Mouse (Mus musculus) CD4-positive, CD25-positive, alpha-beta regulatory T cell, adult 2 months (primary cell): ENCODE data around the gene Rfx1.

Experiments
- DNase-seq: peaks from one replicate; pipeline ENCODE4 v3.0.0-alpha.2; 2012; ENCODE audit warnings: low read depth, low spot score

Rfx1 gene

GRCm38 (mm10) chr8:84089277-84089676 is 22.6 kb downstream of the Rfx1 start:
- DNase-seq, result no peak

DNA sequence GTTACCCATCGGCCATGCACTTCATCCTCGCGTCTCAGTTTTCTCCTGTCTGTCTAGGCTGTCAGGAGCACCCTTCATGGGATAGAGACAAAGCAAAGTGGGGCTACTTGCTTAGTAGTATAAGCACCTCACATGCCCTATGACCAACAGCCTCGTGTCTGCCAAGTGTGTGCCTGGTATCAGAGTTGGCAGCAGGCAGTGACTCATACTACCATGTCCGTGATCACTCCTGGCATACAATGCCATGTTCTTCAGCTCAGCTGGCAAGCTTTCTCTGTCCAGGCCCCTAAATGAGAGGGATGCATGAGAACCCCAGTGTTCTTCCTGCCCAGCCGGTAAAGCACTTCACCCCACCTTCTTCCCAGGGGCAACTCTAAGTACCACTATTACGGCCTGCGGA is 24.0 kb downstream of the Rfx1 start:
- DNase-seq, result no peak

DNA sequence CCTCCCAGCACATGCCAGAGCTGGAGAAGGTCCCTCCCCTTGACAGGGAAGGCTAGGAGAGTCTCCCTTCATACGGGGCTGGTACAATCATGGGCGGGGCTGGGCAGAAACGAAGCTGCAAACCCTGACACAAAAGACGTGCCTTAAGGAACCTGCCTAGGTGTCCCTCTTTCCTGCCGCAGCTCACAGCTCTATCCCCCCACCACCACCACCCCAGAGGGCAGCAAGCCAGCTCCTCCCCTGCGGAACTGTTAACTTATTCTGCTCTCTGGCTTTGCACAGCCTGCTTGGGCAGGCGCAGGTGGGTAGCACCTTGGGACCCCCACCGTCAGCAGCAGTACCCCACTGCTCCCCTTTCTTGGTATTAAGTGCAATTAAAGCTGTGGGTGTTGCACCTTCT is 29.4 kb downstream of the Rfx1 start:
- no peak for DNase-seq

DNA sequence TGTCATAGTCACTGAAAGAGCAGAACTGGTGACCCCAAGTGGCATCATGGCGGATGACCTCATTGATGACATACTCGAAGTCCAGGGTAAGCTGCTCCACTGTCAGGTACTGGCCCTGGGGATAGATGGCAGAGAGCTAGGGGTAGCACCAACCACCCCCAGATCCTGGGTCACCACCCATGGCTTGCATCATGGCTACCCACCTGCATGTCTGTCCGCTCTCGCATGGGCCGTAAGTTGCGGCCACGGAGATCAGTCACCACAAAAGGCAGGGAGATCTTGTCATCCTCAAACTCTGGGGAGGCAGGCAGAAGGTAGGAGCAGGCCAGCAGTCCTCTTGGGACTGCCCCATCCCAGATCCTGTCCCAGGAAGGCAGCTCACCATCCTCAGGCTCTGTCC is 31.7 kb downstream of the Rfx1 start:
- no peak for DNase-seq

DNA sequence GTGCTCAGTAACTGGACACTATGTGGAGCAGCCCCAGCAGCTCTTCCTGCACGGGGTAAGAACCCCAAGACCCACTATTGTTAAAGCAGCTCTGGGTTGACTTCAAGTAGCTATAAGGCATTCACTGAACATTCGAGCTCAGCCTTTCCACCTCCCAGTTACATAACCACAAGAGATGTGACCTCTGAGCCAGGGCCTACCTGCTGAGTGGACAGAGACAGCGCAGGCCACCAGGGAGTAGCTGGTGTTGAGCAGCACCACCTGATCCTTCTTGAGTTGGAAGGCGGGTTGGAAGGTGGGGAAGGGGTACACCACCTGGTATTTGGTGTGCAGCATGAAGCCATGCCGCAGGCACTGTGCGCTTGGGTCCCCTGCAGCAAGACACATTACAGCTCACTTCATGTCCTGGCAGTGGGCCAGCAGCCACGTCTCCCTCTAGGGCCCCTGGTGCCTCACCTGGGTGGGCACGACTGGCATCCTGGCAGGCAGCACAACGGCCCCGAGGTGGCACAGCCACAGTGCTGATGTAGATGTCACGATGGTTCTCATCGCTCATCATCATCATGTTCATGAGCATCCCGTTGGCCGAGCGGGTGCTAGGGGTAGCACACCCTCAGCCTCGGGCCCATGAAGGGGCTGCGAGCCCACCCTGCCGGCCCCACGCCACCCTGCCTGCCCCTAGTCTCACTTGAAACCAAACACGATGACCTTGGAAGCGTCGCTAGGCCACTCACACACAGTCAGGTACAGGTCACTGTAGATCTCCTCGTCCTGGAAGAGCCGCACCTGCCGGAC is 35.0 kb downstream of the Rfx1 start:
- no peak for DNase-seq

DNA sequence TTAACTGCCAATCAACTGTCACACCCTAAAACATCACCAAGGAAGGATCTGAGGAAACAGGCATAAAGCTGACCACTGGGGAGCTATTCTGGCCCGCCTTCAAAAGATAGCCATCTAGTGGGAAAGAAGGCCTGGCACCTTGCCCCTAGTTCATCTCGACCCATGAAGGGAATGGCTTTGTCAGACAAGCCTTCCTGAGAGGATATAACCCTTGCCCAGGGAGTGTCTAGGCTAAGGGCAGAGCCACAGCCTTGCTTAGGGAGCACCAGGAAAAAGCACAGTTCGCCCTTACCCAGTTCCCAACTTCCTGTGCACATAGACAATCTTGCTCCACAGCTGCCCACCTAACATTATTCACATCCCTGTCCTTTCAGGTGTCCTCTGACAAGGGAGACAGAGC is 37.0 kb downstream of the Rfx1 start:
- DNase-seq, result no peak

DNA sequence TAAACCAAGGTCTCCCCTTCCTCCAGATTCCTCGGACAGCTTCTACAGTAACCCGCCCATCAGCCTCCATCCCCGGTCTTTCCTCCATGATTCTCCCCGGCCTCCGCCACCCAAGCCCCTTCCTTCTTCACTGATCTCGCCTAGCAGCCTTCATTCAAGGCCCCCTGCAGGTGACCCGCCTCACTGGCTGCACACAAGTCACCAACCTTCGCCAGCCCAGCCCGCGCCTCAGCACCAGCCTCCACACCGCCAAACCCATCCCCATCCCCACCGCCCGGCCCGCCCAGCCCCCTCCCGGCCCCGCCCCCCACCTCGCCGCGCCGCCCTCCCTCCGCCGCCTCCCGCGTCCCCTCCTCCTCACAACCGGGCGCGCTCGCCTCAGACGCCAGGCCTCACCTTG is 37.6 kb downstream of the Rfx1 start:
- peak; percentile 88 for DNase-seq

DNA sequence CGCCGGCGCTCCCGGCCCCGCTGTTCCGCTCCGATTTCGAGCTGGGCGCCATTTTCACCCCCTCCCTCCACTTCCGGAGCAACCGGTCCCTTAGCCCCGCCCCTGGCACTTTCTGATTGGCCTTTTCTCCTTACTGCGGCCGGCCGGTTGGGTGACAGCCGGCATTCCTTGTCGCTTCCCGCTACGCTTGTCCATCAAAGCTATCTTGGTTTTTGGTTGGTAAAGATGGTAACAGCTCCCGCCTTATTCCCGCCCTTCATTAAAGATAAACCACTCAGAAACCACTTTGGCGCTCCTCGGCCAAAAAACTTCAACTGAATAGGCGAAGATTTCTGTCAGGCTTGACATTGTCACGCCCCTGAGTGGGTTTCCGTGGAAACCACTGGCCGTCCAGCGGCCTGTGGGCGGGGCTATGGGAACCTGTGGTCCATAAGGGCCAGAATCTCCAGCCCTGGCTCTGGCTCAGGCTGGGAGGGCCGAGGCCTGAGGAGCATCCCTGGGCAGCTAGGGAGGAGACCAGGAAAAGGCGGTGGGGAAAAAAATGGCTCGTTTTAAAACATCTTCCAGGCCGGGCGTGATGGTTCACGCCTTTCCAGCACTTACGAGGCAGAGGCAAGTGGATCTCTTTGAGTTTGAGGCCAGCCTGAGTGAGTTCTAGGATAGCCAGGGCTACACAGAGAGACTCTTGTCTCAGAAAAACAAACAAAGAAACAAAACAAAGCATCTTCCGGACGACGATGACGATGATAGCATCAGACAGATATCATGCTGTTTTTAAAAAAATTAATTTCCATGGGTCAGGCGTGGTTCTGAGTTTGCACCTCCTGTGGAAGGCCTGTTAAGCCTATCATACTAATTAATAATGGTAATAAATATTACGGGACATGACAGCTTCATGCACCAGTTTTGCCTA is 38.3 kb downstream of the Rfx1 start, which contains the start of gene Dcaf15:
TSS of gene Dcaf15 (minus strand) at position 72 of the 913 bp plus-strand sequence.
- peak; percentile 98 for DNase-seq

DNA sequence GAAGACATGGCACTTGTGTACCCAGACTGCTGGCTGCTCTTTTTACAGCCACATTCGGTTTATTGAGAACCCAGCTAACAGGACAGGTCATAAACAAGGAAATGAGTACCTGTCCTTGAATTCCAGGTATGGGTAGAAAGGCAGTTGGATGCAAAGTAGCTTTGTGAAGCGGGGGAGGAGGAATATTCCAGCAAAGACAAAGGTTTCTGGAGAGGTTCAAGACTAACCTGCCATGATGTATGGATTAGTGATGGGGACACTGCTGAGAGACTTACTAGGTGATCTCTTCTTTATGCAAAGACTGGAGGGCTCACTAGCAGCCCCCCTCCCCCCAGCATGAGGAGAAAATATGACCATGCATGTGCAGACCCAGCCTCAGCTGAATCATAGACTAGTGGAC is 39.0 kb downstream of the Rfx1 start:
- peak; percentile 32 for DNase-seq

DNA sequence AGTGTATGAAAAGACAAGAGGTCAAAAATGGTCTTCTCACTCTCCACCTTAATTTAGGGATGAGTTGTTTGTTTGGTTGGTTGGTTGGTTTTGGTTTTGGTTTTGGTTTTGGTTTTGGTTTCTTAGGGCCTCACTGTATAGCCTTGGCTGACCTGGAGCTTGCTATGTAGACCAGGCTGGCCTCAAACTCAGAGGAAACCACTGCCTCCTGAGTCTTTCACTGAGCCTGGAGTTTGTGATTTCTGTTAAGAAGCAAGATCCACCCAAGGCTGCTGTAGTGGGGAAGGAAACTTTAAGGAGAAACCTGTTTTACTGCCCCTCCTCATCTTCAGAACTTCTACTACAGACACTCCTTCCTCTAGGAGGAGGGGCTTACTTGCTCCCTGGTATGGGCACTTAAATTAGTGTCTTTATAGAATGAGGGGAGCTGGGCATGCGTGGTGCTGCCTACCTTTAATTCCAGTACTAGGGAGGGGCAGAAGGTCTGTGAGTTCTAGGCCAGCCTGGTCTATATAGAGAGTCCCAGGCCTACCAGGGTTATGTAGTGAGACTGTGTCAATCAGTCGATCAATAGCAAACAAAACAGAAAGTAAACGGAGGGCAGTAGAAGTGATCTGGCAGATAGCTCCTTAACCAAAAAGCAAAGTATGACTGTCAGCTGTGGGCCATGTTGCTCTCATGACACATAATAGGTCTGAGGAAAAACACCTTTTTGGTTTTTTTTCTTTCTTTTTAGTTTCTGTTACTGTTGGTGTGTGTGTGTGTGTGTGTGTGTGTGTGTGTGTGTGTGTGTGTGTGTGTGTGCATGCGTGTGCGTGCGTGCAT is 39.8 kb downstream of the Rfx1 start:
- DNase-seq, result peak; percentile 57

DNA sequence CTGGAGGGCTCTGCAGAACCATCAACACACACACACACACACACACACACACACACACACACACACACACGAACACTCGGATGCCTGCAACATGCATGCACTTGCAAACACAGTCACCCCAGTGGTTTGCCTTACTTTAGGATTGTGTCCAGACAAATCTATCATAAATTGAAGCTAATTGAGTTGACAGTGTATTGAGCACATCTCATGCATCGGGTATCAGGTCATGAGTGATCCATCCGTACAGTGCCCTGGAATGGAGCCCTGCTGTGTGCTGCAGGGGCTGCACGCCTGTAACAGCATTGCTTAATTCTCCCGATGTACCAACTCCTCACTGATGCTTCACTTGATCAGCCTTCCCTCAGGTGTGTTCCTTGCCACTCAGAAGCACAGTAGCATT is 49.0 kb downstream of the Rfx1 start:
- no peak for DNase-seq

DNA sequence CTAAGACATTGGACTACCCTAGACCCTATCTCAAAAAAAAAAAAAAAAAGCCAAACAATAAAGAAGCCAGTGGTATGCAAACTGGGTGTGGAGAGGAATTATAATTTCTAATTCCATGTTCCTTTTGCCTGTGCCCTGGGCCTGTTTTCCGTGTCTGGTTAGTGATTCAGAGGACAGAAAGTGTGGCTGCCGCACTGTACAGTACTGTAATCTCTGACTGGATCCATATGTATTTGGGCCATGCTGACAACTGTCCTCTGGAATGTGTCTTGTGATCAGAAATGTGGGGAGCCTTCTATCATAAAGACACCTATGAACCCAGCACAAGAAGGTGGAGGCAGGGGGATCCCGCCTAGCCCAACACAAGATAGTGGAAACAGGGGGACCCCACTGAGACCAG is 55.5 kb downstream of the Rfx1 start:
- DNase-seq, result no peak

DNA sequence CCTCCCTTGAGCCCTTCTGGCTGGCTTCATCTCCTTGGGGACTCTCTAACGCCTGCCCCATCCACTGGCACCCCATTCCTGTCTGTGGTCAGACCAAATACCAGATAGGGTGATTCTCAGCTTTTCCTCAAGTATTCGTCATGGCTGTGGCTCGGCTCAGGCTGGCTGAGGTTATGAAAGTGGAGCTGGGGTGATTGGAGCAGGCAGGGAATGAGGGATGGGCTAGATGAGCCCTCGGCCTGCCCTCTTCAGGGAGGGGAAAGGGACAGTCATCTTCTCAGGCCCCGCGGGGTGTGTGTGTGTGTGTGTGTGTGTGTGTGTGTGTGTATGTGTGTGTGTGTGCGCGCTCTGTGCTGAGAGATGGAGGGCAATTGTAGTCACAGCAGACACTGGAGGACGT is 59.0 kb downstream of the Rfx1 start, which contains the start of gene Podnl1:
TSS of gene Podnl1 (plus strand) at position 334 of the 400 bp plus-strand sequence.
- no peak for DNase-seq

DNA sequence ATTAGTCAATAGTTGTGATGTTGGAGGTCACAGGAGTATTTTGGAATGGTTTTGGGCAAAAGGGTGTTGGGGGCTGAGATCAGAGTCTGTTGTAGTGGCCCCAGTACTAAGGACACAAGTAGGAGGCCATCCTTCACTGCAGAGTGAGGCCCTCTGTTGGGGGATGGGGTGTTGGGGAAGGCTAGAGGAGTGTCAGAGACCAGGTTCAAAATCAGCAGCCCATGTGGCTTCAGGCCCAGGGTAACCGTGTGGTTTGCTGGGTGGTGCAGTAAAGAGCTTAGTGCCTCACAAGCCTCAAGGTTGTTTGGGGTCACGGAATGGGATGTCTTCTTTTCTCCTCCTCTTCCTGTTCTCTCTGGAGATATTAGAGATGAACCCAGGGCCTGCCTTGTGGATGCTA is 60.1 kb downstream of the Rfx1 start:
- no peak for DNase-seq

DNA sequence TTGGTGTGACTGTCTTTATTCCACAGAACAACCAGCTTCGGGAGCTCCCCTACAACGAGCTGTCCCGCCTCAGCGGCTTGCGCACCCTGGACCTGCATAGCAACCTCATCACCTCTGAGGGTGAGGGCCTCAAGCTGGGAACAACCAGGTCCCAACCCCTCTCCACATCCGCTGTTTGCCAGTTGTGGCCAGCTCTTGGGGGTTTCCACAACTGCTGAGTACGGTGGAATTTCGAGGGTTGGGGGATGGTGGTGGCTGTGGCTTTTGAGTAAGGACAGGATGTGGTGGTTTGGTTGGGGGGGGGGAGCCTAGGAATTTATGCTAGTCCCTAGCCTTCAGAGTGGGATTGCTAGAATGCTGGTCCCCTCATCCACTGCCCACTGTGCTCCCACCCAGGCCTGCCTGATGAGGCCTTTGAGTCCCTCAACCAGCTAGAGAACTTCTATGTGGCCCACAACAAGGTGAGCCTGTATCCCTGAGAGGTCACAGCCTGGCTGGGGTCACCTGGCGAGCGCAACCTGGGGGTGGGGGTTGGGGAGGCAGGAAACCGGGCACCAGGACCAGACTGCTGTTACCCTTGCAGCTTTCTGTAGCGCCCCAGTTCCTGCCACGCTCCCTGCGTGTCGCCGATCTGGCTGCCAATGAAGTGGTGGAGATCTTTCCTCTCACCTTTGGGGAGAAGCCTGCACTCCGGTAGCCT is 60.7 kb downstream of the Rfx1 start:
- peak; percentile 87 for DNase-seq

GRCm38 (mm10) chr8:84128277-84128676 is 61.6 kb downstream of the Rfx1 start:
- DNase-seq, result peak; percentile 73

DNA sequence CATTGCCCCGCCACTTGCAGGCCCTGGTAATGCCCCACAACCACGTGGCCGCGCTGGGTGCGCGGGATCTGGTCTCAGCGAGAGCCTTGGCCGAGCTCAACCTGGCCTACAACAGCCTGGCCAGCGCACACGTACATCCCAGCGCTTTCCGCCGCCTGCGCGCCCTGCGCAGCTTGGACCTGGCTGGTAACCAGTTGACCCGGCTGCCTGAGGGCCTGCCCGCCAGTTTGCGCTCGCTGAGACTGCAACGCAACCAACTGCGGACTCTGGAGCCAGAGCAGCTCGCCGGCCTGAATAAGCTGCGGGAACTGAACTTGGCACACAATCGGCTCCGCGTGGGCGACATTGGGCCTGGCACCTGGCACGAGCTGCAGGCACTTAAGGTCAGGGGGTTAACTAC is 64.2 kb downstream of the Rfx1 start:
- no peak for DNase-seq

DNA sequence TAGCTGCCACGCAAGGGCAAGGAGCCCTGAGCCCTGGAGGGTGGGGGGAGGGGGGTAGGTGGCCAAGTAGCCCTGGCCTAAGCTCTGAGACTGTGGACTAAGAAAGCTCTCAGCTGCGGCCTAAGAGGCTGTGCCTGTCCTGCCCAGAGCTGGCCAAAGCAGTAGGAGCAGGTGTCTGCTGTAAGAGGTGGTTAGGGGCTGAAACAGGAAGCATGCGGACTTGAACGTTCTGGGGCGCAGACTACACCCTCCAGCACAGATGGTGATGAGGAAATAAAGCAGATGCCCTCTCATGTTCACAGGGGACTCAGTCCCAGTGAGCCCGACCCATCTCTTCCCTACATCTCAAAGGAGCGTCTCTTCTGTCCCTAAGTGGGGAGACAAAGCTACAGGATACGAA is 65.6 kb downstream of the Rfx1 start:
- peak; percentile 32 for DNase-seq

DNA sequence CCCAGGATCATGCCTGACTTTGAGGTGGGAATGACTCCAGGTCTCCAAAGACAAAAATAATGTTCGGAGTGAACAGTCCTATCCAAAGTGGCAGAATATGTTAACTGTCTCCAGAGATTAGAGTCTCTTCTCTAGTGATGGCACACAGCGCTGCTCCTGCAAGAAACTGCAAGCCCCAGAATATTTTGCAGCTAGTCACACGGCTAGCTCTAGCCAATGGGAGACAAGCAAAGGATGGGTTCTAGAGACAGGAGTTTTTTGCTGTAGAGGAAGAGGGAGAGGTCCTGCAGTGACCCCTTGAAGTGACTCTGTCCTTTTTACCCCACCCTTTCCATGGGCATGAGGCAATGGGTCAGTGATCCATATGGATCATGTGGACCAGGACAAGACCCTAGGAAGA is 71.2 kb downstream of the Rfx1 start:
- no peak for DNase-seq

DNA sequence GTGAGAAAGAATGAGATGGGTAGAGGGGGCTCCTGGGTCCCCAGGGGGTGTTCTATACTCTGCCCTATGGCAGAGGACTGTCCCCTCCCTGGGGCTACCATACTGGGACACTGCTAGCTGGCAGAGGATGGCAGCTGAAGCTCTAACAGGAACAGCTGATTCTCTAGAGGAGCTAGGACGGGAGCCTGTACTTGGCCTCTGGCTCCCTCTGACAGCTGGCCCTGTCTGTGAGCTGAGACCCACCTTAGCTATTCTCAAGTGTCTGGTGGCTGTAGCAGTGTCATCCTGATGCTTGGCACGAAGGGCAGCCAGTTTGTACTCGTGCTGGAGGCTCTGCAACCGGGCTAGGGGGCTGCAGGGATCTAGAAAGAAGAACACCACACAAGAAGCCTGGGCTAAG is 74.2 kb downstream of the Rfx1 start:
- DNase-seq, result no peak

- no peak for DNase-seq
Measured at GRCm38 (mm10) chr8:84144636-84145245, 78.1 kb downstream of the Rfx1 start.
